Mouse (Mus musculus) hindbrain, embryonic 15.5 days (tissue): ENCODE measurements around the gene Trim2. TPM values are rescaled to one million over a fixed set of nuclear protein-coding genes. Genes with fewer than 3 reads are reported as not detected.

ENCODE experiments used
- ATAC-seq: fragments of 200-750 bp; cut with Nextera tagmentation; 2 replicates; pipeline ENCODE4 v1.8.0; 2017; ENCODE audit warnings: low read depth, moderate number of reproducible peaks, moderate TSS enrichment; ENCODE audit not compliant: low FRiP score
- H3K27ac ChIP-seq: fragments of 300-500 bp; sonication (generic); replicated peaks from 2 replicates; pipeline ENCODE4 v1.5.1; 2015; ENCODE audit warnings: mild to moderate bottlenecking, inconsistent platforms
- H3K27me3 ChIP-seq: fragments of 300-500 bp; sonication (generic); 2 replicates; pipeline ENCODE4 v1.6.1; 2015; ENCODE audit warnings: control low read depth, inconsistent platforms
- H3K36me3 ChIP-seq: fragments of 300-500 bp; sonication (generic); 2 replicates; pipeline ENCODE4 v1.6.1; 2015; ENCODE audit warnings: control low read depth, inconsistent platforms
- H3K4me1 ChIP-seq: fragments of 300-500 bp; sonication (generic); replicated peaks from 2 replicates; pipeline ENCODE4 v1.6.1; 2015; ENCODE audit warnings: control low read depth, inconsistent platforms
- H3K4me2 ChIP-seq: fragments of 300-500 bp; sonication (generic); 2 replicates; pipeline ENCODE4 v1.6.1; 2015; ENCODE audit warnings: moderate library complexity, mild to moderate bottlenecking, inconsistent platforms
- H3K4me3 ChIP-seq: fragments of 300-500 bp; sonication (generic); 2 replicates; pipeline ENCODE4 v1.5.1; 2015; ENCODE audit warnings: mild to moderate bottlenecking, inconsistent platforms
- H3K9ac ChIP-seq: fragments of 300-500 bp; sonication (generic); 2 replicates; pipeline ENCODE4 v1.6.1; 2015; ENCODE audit warnings: inconsistent platforms
- H3K9me3 ChIP-seq: fragments of 300-500 bp; sonication (generic); 2 replicates; pipeline ENCODE4 v1.6.1; 2016; ENCODE audit warnings: control low read depth, inconsistent platforms
- WGBS: fragments of 180-500 bp; shearing (Covaris S2); methylation state at CpG from one replicate; pipeline ENCODE4 v1.1.7; 2015; 5-methylcytosine and 5-hydroxymethylcytosine counted together
- polyA plus RNA-seq: library from polyadenylated mRNA; unstranded; fragments of >200 nt; fragmentation: Nextera tagmentation; extraction: Ambion mirVana; gene quantifications from 2 replicates; pipeline ENCODE4 v1.2.1, GENCODE M21; 2015

The Trim2 gene
- polyA plus RNA-seq, 1 experiment from 2014 or later = 139 TPM

GRCm38 (mm10) chr3:84135387-84135786 lies 171.3 kb downstream of the Trim2 start:
- no peak overlapping the region for H3K4me2 ChIP-seq
- no peak overlapping the region for H3K9ac ChIP-seq
- 25% methylated on average over 9 of the region's 9 CpGs for WGBS
- H3K9me3 ChIP-seq = no peaks in the 10 kb centered on the region
- no peaks in the 10 kb centered on the region for H3K4me1 ChIP-seq
- H3K27me3 ChIP-seq = no peaks in the 10 kb centered on the region
- ATAC-seq = no peak
- no peaks in the 10 kb centered on the region for H3K36me3 ChIP-seq
- no peak overlapping the region for H3K27ac ChIP-seq
- H3K4me3 ChIP-seq = no peak overlapping the region

- no peaks in the 10 kb centered on the region for H3K36me3 ChIP-seq
- no peak overlapping the region for H3K4me2 ChIP-seq
- ATAC-seq = no peak
- no peak overlapping the region for H3K9ac ChIP-seq
- 95% methylated on average over 3 of the region's 3 CpGs for WGBS
- H3K4me1 ChIP-seq = no peaks in the 10 kb centered on the region
- H3K27me3 ChIP-seq = no peaks in the 10 kb centered on the region
- no peak overlapping the region for H3K4me3 ChIP-seq
- H3K27ac ChIP-seq = no peak overlapping the region
- no peaks in the 10 kb centered on the region for H3K9me3 ChIP-seq
These were observed 175.3 kb downstream of the Trim2 start for GRCm38 (mm10) chr3:84131369-84131768.

- ATAC-seq = no peak
- no peak overlapping the region for H3K9ac ChIP-seq
- 79% methylated on average over 5 of the region's 5 CpGs for WGBS
These were observed 175.9 kb downstream of the Trim2 start for GRCm38 (mm10) chr3:84130776-84131175.

GRCm38 (mm10) chr3:84128871-84129870 lies 177.5 kb downstream of the Trim2 start:
- no peaks in the 10 kb centered on the region for H3K4me1 ChIP-seq
- no peaks in the 10 kb centered on the region for H3K9me3 ChIP-seq
- no peaks in the 10 kb centered on the region for H3K36me3 ChIP-seq
- H3K4me2 ChIP-seq = no peak overlapping the region
- ATAC-seq = no peak
- no peak overlapping the region for H3K4me3 ChIP-seq
- no peaks in the 10 kb centered on the region for H3K27me3 ChIP-seq
- 61% methylated on average over 11 of the region's 11 CpGs for WGBS
- no peak overlapping the region for H3K27ac ChIP-seq
- no peak overlapping the region for H3K9ac ChIP-seq

More at GRCm38 (mm10) chr3:84130776-84131175, 175.9 kb downstream of the Trim2 start:
- Histone ChIP-seq H3K4me3 (no peak overlapping the region), H3K27me3 (no peaks in the 10 kb centered on the region), H3K4me1 (no peaks in the 10 kb centered on the region), H3K27ac (no peak overlapping the region), H3K4me2 (no peak overlapping the region), H3K9me3 (no peaks in the 10 kb centered on the region), H3K36me3 (no peaks in the 10 kb centered on the region)

- Histone ChIP-seq H3K4me3 (no peak overlapping the region), H3K4me1 (no peaks in the 10 kb centered on the region), H3K9ac (no peak overlapping the region), H3K36me3 (no peaks in the 10 kb centered on the region), H3K4me2 (no peak overlapping the region), H3K27ac (no peak overlapping the region), H3K9me3 (no peaks in the 10 kb centered on the region), H3K27me3 (no peaks in the 10 kb centered on the region)
- WGBS = 86% methylated on average over 2 of the region's 2 CpGs
- no peak for ATAC-seq
These were observed 179.2 kb downstream of the Trim2 start for GRCm38 (mm10) chr3:84127431-84127830.

GRCm38 (mm10) chr3:84126721-84127120 lies 180.0 kb downstream of the Trim2 start:
- Histone ChIP-seq H3K4me1 (no peaks in the 10 kb centered on the region), H3K4me2 (no peak overlapping the region), H3K9me3 (no peaks in the 10 kb centered on the region), H3K4me3 (no peak overlapping the region), H3K9ac (no peak overlapping the region), H3K27ac (no peak overlapping the region), H3K27me3 (no peaks in the 10 kb centered on the region), H3K36me3 (no peaks in the 10 kb centered on the region)
- WGBS = 89% methylated on average over 3 of the region's 3 CpGs
- ATAC-seq = no peak

GRCm38 (mm10) chr3:84125704-84126289 lies 180.9 kb downstream of the Trim2 start:
- Histone ChIP-seq H3K36me3 (no peaks in the 10 kb centered on the region), H3K27me3 (no peaks in the 10 kb centered on the region), H3K9ac (no peak overlapping the region), H3K9me3 (no peaks in the 10 kb centered on the region), H3K4me1 (no peaks in the 10 kb centered on the region), H3K27ac (no peak overlapping the region), H3K4me2 (no peak overlapping the region), H3K4me3 (no peak overlapping the region)
- no peak for ATAC-seq
- WGBS = 54% methylated on average over 6 of the region's 6 CpGs

- Histone ChIP-seq H3K9me3 (no peaks in the 10 kb centered on the region), H3K4me2 (no peak overlapping the region), H3K9ac (no peak overlapping the region), H3K27ac (no peak overlapping the region), H3K4me3 (no peak overlapping the region), H3K4me1 (no peaks in the 10 kb centered on the region), H3K27me3 (no peaks in the 10 kb centered on the region), H3K36me3 (no peaks in the 10 kb centered on the region)
- 73% methylated on average over 3 of the region's 3 CpGs for WGBS
- no peak for ATAC-seq
These were observed 183.2 kb downstream of the Trim2 start for GRCm38 (mm10) chr3:84123461-84123860.

- no peaks in the 10 kb centered on the region for H3K4me1 ChIP-seq
- ATAC-seq = no peak
- WGBS = 56% methylated on average over 7 of the region's 7 CpGs
- H3K9me3 ChIP-seq = no peaks in the 10 kb centered on the region
- no peak overlapping the region for H3K4me2 ChIP-seq
- no peak overlapping the region for H3K27ac ChIP-seq
- no peaks in the 10 kb centered on the region for H3K27me3 ChIP-seq
- H3K4me3 ChIP-seq = no peak overlapping the region
- no peaks in the 10 kb centered on the region for H3K36me3 ChIP-seq
- no peak overlapping the region for H3K9ac ChIP-seq
These were observed 188.0 kb downstream of the Trim2 start for GRCm38 (mm10) chr3:84118718-84119117.

- 86% methylated on average over 7 of the region's 7 CpGs for WGBS
- no peak for ATAC-seq
These were observed 188.5 kb downstream of the Trim2 start for GRCm38 (mm10) chr3:84118178-84118577.

More at GRCm38 (mm10) chr3:84118178-84118577, 188.5 kb downstream of the Trim2 start:
- Histone ChIP-seq H3K9ac (no peak overlapping the region), H3K36me3 (no peaks in the 10 kb centered on the region), H3K27me3 (no peaks in the 10 kb centered on the region), H3K27ac (no peak overlapping the region), H3K4me2 (no peak overlapping the region), H3K9me3 (no peaks in the 10 kb centered on the region), H3K4me3 (no peak overlapping the region), H3K4me1 (no peaks in the 10 kb centered on the region)
